Mouse (Mus musculus) forebrain, embryonic 14.5 days (tissue): Measurements from ENCODE around the gene Ddx19b. TPM values are rescaled to one million over a fixed set of nuclear protein-coding genes. Genes with fewer than 3 reads are reported as not detected.
A peak's percentile ranks its signal among the peaks of the same experiment; 100 is the strongest.

ENCODE experiments used
- ATAC-seq: fragments of 200-750 bp; cut with Nextera tagmentation; 2 replicates; pipeline ENCODE4 v1.8.0; 2017; ENCODE audit warnings: mild to moderate bottlenecking, moderate library complexity
- DNase-seq: peaks from one replicate; pipeline ENCODE4 v3.0.0-alpha.2; 2015; ENCODE audit warnings: low spot score
- H3K27ac ChIP-seq: fragments of 300-500 bp; sonication (generic); 2 replicates; pipeline ENCODE4 v1.5.1; 2014; ENCODE audit warnings: low read depth, mild to moderate bottlenecking, control low read depth, low read length, moderate library complexity
- H3K27me3 ChIP-seq: fragments of 300-500 bp; sonication (generic); replicated peaks from 2 replicates; pipeline ENCODE4 v1.6.1; 2014; ENCODE audit warnings: low read length, control low read depth, mixed read lengths; ENCODE audit not compliant: control insufficient read depth, insufficient read depth
- H3K36me3 ChIP-seq: fragments of 300-500 bp; sonication (generic); 2 replicates; pipeline ENCODE4 v1.6.1; 2014; ENCODE audit warnings: low read length, control low read depth; ENCODE audit not compliant: control insufficient read depth, insufficient read depth
- H3K4me1 ChIP-seq: fragments of 300-500 bp; sonication (generic); 2 replicates; pipeline ENCODE4 v1.6.1; 2014; ENCODE audit warnings: antibody characterized with exemption, low read length, control low read depth; ENCODE audit not compliant: control insufficient read depth, insufficient read depth
- H3K4me2 ChIP-seq: fragments of 300-500 bp; sonication (generic); 2 replicates; pipeline ENCODE4 v1.6.1; 2014; ENCODE audit warnings: mild to moderate bottlenecking, control low read depth, low read length
- H3K4me3 ChIP-seq: fragments of 300-500 bp; sonication (generic); 2 replicates; pipeline ENCODE4 v1.5.1; 2014; ENCODE audit warnings: low read depth, low read length, control low read depth
- H3K9ac ChIP-seq: fragments of 300-500 bp; sonication (generic); 2 replicates; pipeline ENCODE4 v1.6.1; 2014; ENCODE audit warnings: mild to moderate bottlenecking, low read length, control low read depth, moderate library complexity
- H3K9me3 ChIP-seq: fragments of 300-500 bp; sonication (generic); replicated peaks from 2 replicates; pipeline ENCODE4 v1.6.1; 2016; ENCODE audit warnings: low read length, control low read depth, mixed read lengths; ENCODE audit not compliant: control insufficient read depth
- whole genome bisulfite sequencing: fragments of 180-500 bp; shearing (Covaris S2); extraction: QIAGEN DNeasy Blood & Tissue Kit; methylation state at CpG from one replicate; pipeline ENCODE4 v1.1.7; 2014; 5-methylcytosine and 5-hydroxymethylcytosine counted together
- polyA plus RNA-seq: library from polyadenylated mRNA; unstranded; fragments of >200 nt; fragmentation: Nextera tagmentation; extraction: Ambion mirVana; gene quantifications from 2 replicates; pipeline ENCODE4 v1.2.1, GENCODE M21; 2014

The Ddx19b gene
- polyA plus RNA-seq, 1 experiment from 2014 or later, result 7.2 TPM

DNA sequence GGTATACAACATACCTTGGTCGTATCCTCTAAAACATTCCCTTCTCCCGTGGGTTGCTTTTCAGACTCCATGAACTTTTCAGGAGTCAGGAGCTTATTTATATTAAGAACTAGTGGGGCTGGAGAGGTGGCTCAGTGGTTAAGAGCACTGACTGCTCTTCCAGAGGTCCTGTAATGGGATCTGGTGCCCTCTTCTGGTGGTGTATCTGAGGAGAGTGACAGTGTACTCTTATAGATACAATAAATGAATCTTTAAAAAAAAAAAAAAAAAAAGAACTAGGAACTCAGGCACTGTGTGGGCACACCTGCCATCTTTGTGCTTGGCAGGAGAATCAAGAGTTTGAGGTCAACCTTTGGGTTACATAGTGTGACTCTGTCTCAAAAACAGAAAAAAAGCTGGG lies 17.1 kb upstream of the Ddx19b start:
- H3K36me3 ChIP-seq, result peaks cover 98% of the 10 kb centered on the region
- no peak overlapping the region for H3K4me2 ChIP-seq
- no peak overlapping the region for H3K27ac ChIP-seq
- 99% methylated on average over 2 of the region's 2 CpGs for whole genome bisulfite sequencing
- no peak overlapping the region for H3K9ac ChIP-seq
- no peaks in the 10 kb centered on the region for H3K27me3 ChIP-seq
- ATAC-seq (no peak), DNase-seq (no peak)
- no peak overlapping the region for H3K4me3 ChIP-seq
- H3K4me1 ChIP-seq, result no peaks in the 10 kb centered on the region
- no peaks in the 10 kb centered on the region for H3K9me3 ChIP-seq

GRCm38 (mm10) chr8:111044003-111044734 lies 12.6 kb upstream of the Ddx19b start:
- Histone ChIP-seq H3K4me1 (no peaks in the 10 kb centered on the region), H3K27me3 (no peaks in the 10 kb centered on the region), H3K4me2 (no peak overlapping the region), H3K9ac (no peak overlapping the region), H3K36me3 (peaks cover 99% of the 10 kb centered on the region), H3K27ac (no peak overlapping the region), H3K4me3 (no peak overlapping the region), H3K9me3 (no peaks in the 10 kb centered on the region)
- DNase-seq (no peak), ATAC-seq (no peak)
- 44% methylated on average over 2 of the region's 2 CpGs for WGBS

- H3K9ac ChIP-seq, result no peak overlapping the region
Observed at GRCm38 (mm10) chr8:111042546-111042945, 11.0 kb upstream of the Ddx19b start.

DNA sequence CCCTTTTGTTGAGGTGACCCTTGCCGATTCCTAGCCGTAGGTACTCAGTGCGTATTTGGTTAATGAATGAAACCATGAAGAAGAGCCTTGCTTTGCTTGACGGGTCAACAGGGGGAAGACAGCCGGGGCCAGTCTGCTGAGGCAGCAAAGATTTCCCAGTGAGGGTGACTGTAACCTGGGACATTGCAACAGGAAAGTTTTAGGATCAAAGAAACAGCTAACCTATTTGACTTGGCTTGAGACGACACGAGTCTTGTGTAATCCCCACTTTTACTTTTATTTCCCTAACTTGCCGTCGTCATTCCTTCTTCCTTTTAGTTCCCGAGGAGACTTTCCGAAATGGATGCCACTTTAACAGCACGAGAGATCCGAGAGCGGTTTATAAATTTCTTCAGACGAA lies 5.0 kb upstream of the Ddx19b start:
- ATAC-seq, result no peak
- WGBS, result 94% methylated on average over 15 of the region's 15 CpGs
- peaks cover 51% of the 10 kb centered on the region for H3K36me3 ChIP-seq

More at GRCm38 (mm10) chr8:111042546-111042945, 11.0 kb upstream of the Ddx19b start:
- Histone ChIP-seq H3K4me2 (no peak overlapping the region), H3K4me3 (no peak overlapping the region), H3K27ac (no peak overlapping the region), H3K36me3 (peaks cover 98% of the 10 kb centered on the region), H3K27me3 (no peaks in the 10 kb centered on the region), H3K9me3 (no peaks in the 10 kb centered on the region), H3K4me1 (no peaks in the 10 kb centered on the region)
- no peak for DNase-seq
- ATAC-seq, result no peak
- 95% methylated on average over 19 of the region's 19 CpGs for WGBS

DNA sequence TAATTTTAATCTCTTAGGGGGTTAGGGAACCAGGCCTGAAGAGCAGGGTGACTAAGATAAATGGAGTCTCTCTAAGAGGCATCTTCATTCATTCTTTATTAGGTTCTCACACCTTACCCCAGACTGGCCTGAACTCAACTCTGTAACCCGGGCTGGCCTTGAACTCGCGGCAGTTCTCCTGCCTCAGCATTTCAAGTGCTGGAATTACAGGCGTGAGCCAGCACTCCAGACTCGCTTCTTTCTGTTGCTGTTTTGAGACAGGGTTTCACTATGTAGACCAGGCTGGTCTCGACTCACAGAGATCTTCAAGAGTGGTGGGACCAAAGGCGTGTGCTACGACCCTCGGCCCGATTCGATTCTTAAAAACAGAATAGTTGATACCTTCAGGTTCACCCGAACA lies 2.7 kb upstream of the Ddx19b start:
- Histone ChIP-seq H3K9ac (peak overlapping the region; percentile 69), H3K27ac (peak overlapping the region; percentile 74; the same call in 1 of the 2 replicates), H3K4me3 (peak overlapping the region; percentile 60), H3K36me3 (peaks cover 29% of the 10 kb centered on the region), H3K4me2 (peak overlapping the region; percentile 55), H3K27me3 (no peaks in the 10 kb centered on the region), H3K4me1 (peaks cover 14% of the 10 kb centered on the region), H3K9me3 (no peaks in the 10 kb centered on the region)
- ATAC-seq (no peak), DNase-seq (peak; percentile 42)
- WGBS, result 21% methylated on average over 12 of the region's 12 CpGs

More for the DNA sequence above, 5.0 kb upstream of the Ddx19b start:
- no peak overlapping the region for H3K9ac ChIP-seq
- H3K4me2 ChIP-seq, result no peak overlapping the region
- no peak for DNase-seq
- no peaks in the 10 kb centered on the region for H3K27me3 ChIP-seq
- H3K4me1 ChIP-seq, result peaks cover 14% of the 10 kb centered on the region
- no peak overlapping the region for H3K4me3 ChIP-seq
- H3K27ac ChIP-seq, result no peak overlapping the region
- no peaks in the 10 kb centered on the region for H3K9me3 ChIP-seq

- WGBS, result 6% methylated on average over 37 of the region's 37 CpGs
- peak overlapping the region; percentile 55 for H3K4me2 ChIP-seq
- H3K9ac ChIP-seq, result peak overlapping the region; percentile 69
- H3K9me3 ChIP-seq, result no peaks in the 10 kb centered on the region
- H3K27ac ChIP-seq, result peak overlapping the region; percentile 74; the same call in 1 of the 2 replicates
- H3K4me3 ChIP-seq, result peak overlapping the region; percentile 60
- H3K36me3 ChIP-seq, result peaks cover 22% of the 10 kb centered on the region
- DNase-seq (peak; percentile 100), ATAC-seq (peak; percentile 100)
- H3K27me3 ChIP-seq, result no peaks in the 10 kb centered on the region
- H3K4me1 ChIP-seq, result peaks cover 14% of the 10 kb centered on the region
Observed at GRCm38 (mm10) chr8:111033482-111034215, 2.1 kb upstream of the Ddx19b start.

DNA sequence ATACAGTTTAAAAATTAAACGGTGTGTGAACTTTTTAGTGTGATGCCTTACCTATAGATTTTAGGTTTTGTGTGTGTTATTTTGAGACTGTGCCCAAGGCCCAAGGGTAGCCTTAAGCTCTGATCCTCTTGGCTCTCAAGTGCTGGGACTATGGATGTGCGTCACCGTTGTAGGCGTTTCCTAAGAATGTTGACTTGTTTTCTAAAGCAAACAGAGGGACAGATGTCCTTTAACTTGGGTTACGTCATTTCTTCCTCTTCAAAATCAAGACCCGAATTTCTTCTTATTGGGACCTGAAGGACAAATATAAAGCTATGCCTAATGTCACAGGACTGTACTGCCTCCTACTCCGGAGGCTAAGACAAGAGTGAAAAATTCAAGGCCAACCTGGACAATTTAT lies 1.4 kb upstream of the Ddx19b start, which contains the start of gene Aars:
Gene Aars (plus strand): TSS at position 229 of the 400 bp plus-strand sequence.
- peak within 1 kb of the TSS; percentile 69 for H3K9ac ChIP-seq
- no peaks in the 10 kb centered on the region for H3K9me3 ChIP-seq
- 95% methylated on average over 7 of the region's 7 CpGs for WGBS
- H3K4me1 ChIP-seq, result peaks cover 18% of the 10 kb centered on the region
- H3K27me3 ChIP-seq, result no peaks in the 10 kb centered on the region
- ATAC-seq (no peak), DNase-seq (no peak)
- H3K4me2 ChIP-seq, result peak within 1 kb of the TSS; percentile 55
- H3K4me3 ChIP-seq, result peak within 1 kb of the TSS; percentile 60
- peak within 1 kb of the TSS; percentile 74; the same call in 1 of the 2 replicates for H3K27ac ChIP-seq
- peaks cover 15% of the 10 kb centered on the region for H3K36me3 ChIP-seq

DNA sequence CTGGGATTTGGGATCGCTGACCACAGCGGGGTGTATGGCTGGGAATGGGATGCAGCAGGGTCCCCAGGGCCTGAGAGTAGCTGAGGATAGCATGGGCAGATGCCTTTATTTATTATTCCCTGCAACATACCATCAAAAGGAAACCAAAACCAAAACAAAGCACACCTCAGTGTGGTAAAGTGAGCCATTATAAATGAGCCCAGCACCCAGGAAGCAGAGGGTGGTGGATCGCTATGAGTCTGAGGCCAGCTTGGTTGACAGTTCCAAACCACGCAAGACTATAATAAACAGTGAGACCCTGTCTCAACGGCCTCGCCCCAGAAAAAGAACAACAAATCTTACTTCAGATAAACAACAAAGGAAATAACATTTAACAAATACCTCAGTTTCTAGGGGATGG lies 1.5 kb downstream of the Ddx19b start:
- H3K27me3 ChIP-seq, result no peaks in the 10 kb centered on the region
- no peak overlapping the region for H3K27ac ChIP-seq
- H3K36me3 ChIP-seq, result no peaks in the 10 kb centered on the region
- H3K9me3 ChIP-seq, result no peaks in the 10 kb centered on the region
- H3K4me1 ChIP-seq, result peaks cover 12% of the 10 kb centered on the region
- DNase-seq, result no peak
- H3K4me2 ChIP-seq, result no peak overlapping the region
- H3K9ac ChIP-seq, result no peak overlapping the region
- ATAC-seq, result no peak
- H3K4me3 ChIP-seq, result no peak overlapping the region
- WGBS, result 89% methylated on average over 6 of the region's 6 CpGs

DNA sequence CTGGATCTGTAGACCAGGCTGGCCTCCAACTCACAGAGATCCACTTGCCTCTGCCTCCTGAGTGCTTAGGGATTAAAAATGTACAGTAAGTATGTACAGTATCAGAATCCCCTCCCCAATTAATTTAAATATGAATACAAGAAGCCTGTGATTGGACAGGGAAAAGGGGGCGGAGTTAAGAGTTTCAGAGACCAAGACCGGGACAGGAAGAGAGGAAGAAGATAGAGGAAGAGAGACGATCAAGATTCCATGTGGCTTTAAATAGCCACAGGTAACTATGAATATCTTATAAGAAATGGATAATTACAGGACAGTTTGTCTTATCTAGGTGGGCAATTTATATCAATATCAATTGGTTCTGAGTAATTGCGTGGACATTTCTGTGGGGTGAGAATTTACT lies 2.0 kb downstream of the Ddx19b start:
- no peak overlapping the region for H3K4me2 ChIP-seq
- ATAC-seq, result no peak
- no peak overlapping the region for H3K27ac ChIP-seq
- no peak overlapping the region for H3K9ac ChIP-seq
- H3K27me3 ChIP-seq, result no peaks in the 10 kb centered on the region
- no peaks in the 10 kb centered on the region for H3K9me3 ChIP-seq
- no peak for DNase-seq
- no peaks in the 10 kb centered on the region for H3K36me3 ChIP-seq
- H3K4me3 ChIP-seq, result no peak overlapping the region
- WGBS, result 62% methylated on average over 4 of the region's 4 CpGs
- H3K4me1 ChIP-seq, result peaks cover 7% of the 10 kb centered on the region
